8 mouse cellular contexts compared by ENCODE assay signal in genomic region chr9:65347112-65347850, GRCm38 (mm10). TPM values are rescaled to one million over a fixed set of nuclear protein-coding genes. Genes with fewer than 3 reads are reported as not detected.
A peak's percentile ranks its signal among the peaks of the same experiment; 100 is the strongest.
DNase-seq lines count a peak whose midpoint lies in the region; ATAC-seq and TF ChIP-seq lines count a peak whose summit lies in the region.

No protein-coding gene starts in this region.

- no peak for TF ChIP-seq EP300 in liver, postnatal 0 days (IDR thresholded peaks at IDR 0.05; ENCODE audit: low read depth)

- H3K27ac ChIP-seq in heart, embryonic 10.5 days, result peak overlapping the region; percentile 96
- no peak overlapping the region for H3K27ac ChIP-seq in ES-E14 (ENCODE audit: insufficient read depth, low read depth, low read length, poor library complexity, severe bottlenecking)
- H3K27ac ChIP-seq in heart, embryonic 15.5 days, result peak overlapping the region; percentile 97
- peak overlapping the region; percentile 98 for H3K27ac ChIP-seq in liver, postnatal 0 days (ENCODE audit: low read depth)

- H3K36me3 ChIP-seq in heart, embryonic 10.5 days, result no peaks in the 10 kb centered on the region
- H3K36me3 ChIP-seq in ES-E14 (ENCODE audit: control insufficient read depth, insufficient read depth, low read length, poor library complexity, severe bottlenecking), result no peaks in the 10 kb centered on the region
- H3K36me3 ChIP-seq in heart, embryonic 15.5 days, result no peaks in the 10 kb centered on the region
- H3K36me3 ChIP-seq in liver, postnatal 0 days (replicated peaks; ENCODE audit: insufficient read depth, low read length), result no peaks in the 10 kb centered on the region

- H3K4me2 ChIP-seq in heart, embryonic 15.5 days, result peak overlapping the region; percentile 72
- peak overlapping the region; percentile 83 for H3K4me2 ChIP-seq in liver, postnatal 0 days (ENCODE audit: low read depth, low read length)

- peak; percentile 74 for DNase-seq in heart, embryonic 10.5 days (ENCODE audit: low spot score)
- DNase-seq in heart, adult 8-10 months (ENCODE audit: low spot score), result no peak
- DNase-seq in ES-E14 (ENCODE audit: low read depth, low spot score), result no peak
- DNase-seq in liver, postnatal 0 days, result no peak
- no peak for DNase-seq in right cerebral cortex, adult 18-20 months
- DNase-seq in gastrocnemius, postnatal 4 days (ENCODE audit: low spot score in 2 of 2), result no peak
- no peak for DNase-seq in urinary bladder, adult 18-20 months (ENCODE audit: low spot score in 2 of 2)

- in situ Hi-C loops in ES-E14 (cut with MboI; ENCODE audit: low sequenced_read_pairs in 2 of 2, unreplicated experiment in 2 of 2), result no loop called here

- peaks cover 13% of the 10 kb centered on the region for H3K4me1 ChIP-seq in heart, embryonic 10.5 days
- H3K4me1 ChIP-seq in ES-E14 (ENCODE audit: control insufficient read depth in 2 of 2, insufficient read depth in 2 of 2, low read length in 2 of 2, poor library complexity in 1 of 2), result peaks cover 2 to 4% of the 10 kb centered on the region in 2 experiments; a peak in 1 of 4 replicates
- H3K4me1 ChIP-seq in heart, embryonic 15.5 days (replicated peaks), result peaks cover 27% of the 10 kb centered on the region
- H3K4me1 ChIP-seq in liver, postnatal 0 days (ENCODE audit: insufficient read depth), result peaks cover 20% of the 10 kb centered on the region

- 35% methylated on average over 8 of the region's 8 CpGs for WGBS in heart, embryonic 10.5 days
- WGBS in heart, embryonic 15.5 days, result 27% methylated on average over 8 of the region's 8 CpGs
- WGBS in liver, postnatal 0 days (ENCODE audit: insufficient replicate concordance), result 31% methylated on average over 8 of the region's 8 CpGs

- no peaks in the 10 kb centered on the region for H3K27me3 ChIP-seq in heart, embryonic 10.5 days (ENCODE audit: insufficient read depth, poor library complexity, severe bottlenecking)
- no peaks in the 10 kb centered on the region for H3K27me3 ChIP-seq in heart, embryonic 15.5 days
- H3K27me3 ChIP-seq in liver, postnatal 0 days (ENCODE audit: insufficient read depth, low read length), result no peaks in the 10 kb centered on the region

- no peaks in the 10 kb centered on the region for H3K9me3 ChIP-seq in heart, embryonic 10.5 days
- H3K9me3 ChIP-seq in ES-E14 (ENCODE audit: control insufficient read depth, insufficient read depth, low read depth, low read length), result no peaks in the 10 kb centered on the region
- no peaks in the 10 kb centered on the region for H3K9me3 ChIP-seq in heart, embryonic 15.5 days (replicated peaks)
- no peaks in the 10 kb centered on the region for H3K9me3 ChIP-seq in liver, postnatal 0 days (ENCODE audit: low read length)

- H3K9ac ChIP-seq in ES-E14 (ENCODE audit: insufficient read depth, low read depth, low read length, poor library complexity, severe bottlenecking), result peak overlapping the region; percentile 89
- H3K9ac ChIP-seq in heart, embryonic 15.5 days, result peak overlapping the region; percentile 92
- peak overlapping the region; percentile 92 for H3K9ac ChIP-seq in liver, postnatal 0 days (replicated peaks)

- peak overlapping the region; percentile 84 for H3K4me3 ChIP-seq in heart, embryonic 10.5 days
- H3K4me3 ChIP-seq in ES-E14 (ENCODE audit: insufficient read depth in 1 of 2, low read depth in 1 of 2, low read length in 2 of 2, poor library complexity in 1 of 2, severe bottlenecking in 1 of 2), result peak overlapping the region; percentile 92 to 94
- H3K4me3 ChIP-seq in heart, embryonic 15.5 days, result peak overlapping the region; percentile 73
- peak overlapping the region; percentile 91 for H3K4me3 ChIP-seq in liver, postnatal 0 days (ENCODE audit: low read depth, low read length)

- ATAC-seq in heart, embryonic 15.5 days (replicated peaks; ENCODE audit: insufficient number of reproducible peaks, insufficient read depth, low FRiP score, low read depth), result no peak
- ATAC-seq in liver, postnatal 0 days, result 0 out of 2 replicates have a peak, but pooled peaks have one; percentile 2

- no peak for TF ChIP-seq CTCF in liver, postnatal 0 days (IDR thresholded peaks at IDR 0.05; ENCODE audit: low read depth)

TF ChIP-seq in ES-E14, 5 proteins besides CTCF, POLR2A, EP300 and RAD21:
- no peak for TF ChIP-seq ZC3H11A (IDR thresholded peaks at IDR 0.05; ENCODE audit: borderline replicate concordance, low read depth, low read length)
- TF ChIP-seq ZNF384 (IDR thresholded peaks at IDR 0.05; ENCODE audit: low read depth, low read length), result no peak
- TF ChIP-seq CHD2 (IDR thresholded peaks at IDR 0.05; ENCODE audit: low read depth, low read length), result no peak
- TF ChIP-seq HCFC1 (IDR thresholded peaks at IDR 0.05; ENCODE audit: borderline replicate concordance, insufficient read depth, low read length), result no peak
- TF ChIP-seq MAFK (IDR thresholded peaks at IDR 0.05; ENCODE audit: insufficient read depth, low read depth, low read length), result no peak

RNA-seq across cellular contexts. Expression of gene Pdcd7, which starts 1.4 kb away (rescaled TPM):
- 5.6 and 7.8 TPM in 2 replicates for polyA plus RNA-seq in heart, embryonic 10.5 days (2016; fragmentation: Nextera tagmentation; extraction: Ambion mirVana)
- 10 to 100 TPM; 13.3 to 16.8 (median 16.0) TPM for total RNA-seq in heart, adult 8-10 months (2022)
- 23.7 and 27.5 TPM in 2 replicates for total RNA-seq in ES-E14 (2012; rRNA removed)
- 5.8 and 7.1 TPM in 2 replicates for polyA plus RNA-seq in heart, embryonic 15.5 days (2015; fragmentation: Nextera tagmentation; extraction: Ambion mirVana)
- 4.0 and 4.4 TPM in 2 replicates for polyA plus RNA-seq in liver, postnatal 0 days (2015; fragmentation: Nextera tagmentation; extraction: Ambion mirVana)
- 10 to 100 TPM; 14.0 to 14.5 TPM for total RNA-seq in gastrocnemius, postnatal 4 days (2021)

RNA-seq across cellular contexts. Expression of gene Ubap1l, which starts 13.6 kb away (rescaled TPM):
- polyA plus RNA-seq in heart, embryonic 10.5 days (2016; fragmentation: Nextera tagmentation; extraction: Ambion mirVana), result 0.27 and 0.38 TPM in 2 replicates
- under 1 TPM in 2 of 4 experiments, not detected in 2; 0.27 to 0.40 TPM for total RNA-seq in heart, adult 8-10 months (2022)
- total RNA-seq in ES-E14 (2012; rRNA removed), result 4.5 and 8.5 TPM in 2 replicates
- polyA plus RNA-seq in heart, embryonic 15.5 days (2015; fragmentation: Nextera tagmentation; extraction: Ambion mirVana), result 0.09 and 0.19 TPM in 2 replicates
- polyA plus RNA-seq in liver, postnatal 0 days (2015; fragmentation: Nextera tagmentation; extraction: Ambion mirVana), result not detected in 2 replicates
- total RNA-seq in gastrocnemius, postnatal 4 days (2021), result under 1 TPM; 0.44 to 0.66 TPM

RNA-seq across cellular contexts. Expression of gene Kbtbd13, which starts 44.2 kb away (rescaled TPM):
- 1.4 and 2.1 TPM in 2 replicates for polyA plus RNA-seq in heart, embryonic 10.5 days (2016; fragmentation: Nextera tagmentation; extraction: Ambion mirVana)
- total RNA-seq in heart, adult 8-10 months (2022), result 1 to 10 TPM; 2.4 to 3.6 (median 3.1) TPM
- 0.71 and 1.1 TPM in 2 replicates for total RNA-seq in ES-E14 (2012; rRNA removed)
- polyA plus RNA-seq in heart, embryonic 15.5 days (2015; fragmentation: Nextera tagmentation; extraction: Ambion mirVana), result 1.00 and 1.7 TPM in 2 replicates
- 0.09 and 0.11 TPM in 2 replicates for polyA plus RNA-seq in liver, postnatal 0 days (2015; fragmentation: Nextera tagmentation; extraction: Ambion mirVana)
- 10 to 100 TPM; 10.2 to 10.6 TPM for total RNA-seq in gastrocnemius, postnatal 4 days (2021)

RNA-seq across cellular contexts. Expression of gene Rasl12, which starts 51.0 kb away (rescaled TPM):
- 1.9 and 3.9 TPM in 2 replicates for polyA plus RNA-seq in heart, embryonic 10.5 days (2016; fragmentation: Nextera tagmentation; extraction: Ambion mirVana)
- total RNA-seq in heart, adult 8-10 months (2022), result 1 to 10 TPM; 5.5 to 8.0 (median 6.0) TPM
- 0.18 and 0.21 TPM in 2 replicates for total RNA-seq in ES-E14 (2012; rRNA removed)
- polyA plus RNA-seq in heart, embryonic 15.5 days (2015; fragmentation: Nextera tagmentation; extraction: Ambion mirVana), result 7.6 and 8.9 TPM in 2 replicates
- polyA plus RNA-seq in liver, postnatal 0 days (2015; fragmentation: Nextera tagmentation; extraction: Ambion mirVana), result 0.08 and 0.17 TPM in 2 replicates
- total RNA-seq in gastrocnemius, postnatal 4 days (2021), result 1 to 10 TPM; 8.7 to 9.2 TPM

RNA-seq across cellular contexts. Expression of gene Clpx, which starts 53.2 kb away (rescaled TPM):
- 43.0 and 43.5 TPM in 2 replicates for polyA plus RNA-seq in heart, embryonic 10.5 days (2016; fragmentation: Nextera tagmentation; extraction: Ambion mirVana)
- 100 to 1,000 TPM in 2 of 4 experiments, 10 to 100 TPM in 2; 82.7 to 113 (median 100) TPM for total RNA-seq in heart, adult 8-10 months (2022)
- 17.3 and 24.1 TPM in 2 replicates for total RNA-seq in ES-E14 (2012; rRNA removed)
- 44.4 and 46.4 TPM in 2 replicates for polyA plus RNA-seq in heart, embryonic 15.5 days (2015; fragmentation: Nextera tagmentation; extraction: Ambion mirVana)
- polyA plus RNA-seq in liver, postnatal 0 days (2015; fragmentation: Nextera tagmentation; extraction: Ambion mirVana), result 109 and 119 TPM in 2 replicates
- 10 to 100 TPM; 53.5 to 59.6 TPM for total RNA-seq in gastrocnemius, postnatal 4 days (2021)
